Mouse (Mus musculus): ENCODE results near the gene Gm21976.

Gene Gm21976

GRCm38 (mm10) chr13:98279686-98280085 is at the start of gene Gm21976:
Gene Gm21976 (plus strand): TSS chr13:98279887.
- DNase-seq (ENCODE audit: low read depth, low spot score), result no peak

GRCm38 (mm10) chr13:98230511-98230910 is 49.2 kb upstream of the Gm21976 start:
- DNase-seq (ENCODE audit: low read depth, low spot score), result no peak

GRCm38 (mm10) chr13:98235451-98235850 is 44.2 kb upstream of the Gm21976 start:
- no peak for DNase-seq (ENCODE audit: low read depth, low spot score)

GRCm38 (mm10) chr13:98239978-98240641 is 39.6 kb upstream of the Gm21976 start:
- peak; percentile 75 for DNase-seq (ENCODE audit: low read depth, low spot score)

- no peak for DNase-seq (ENCODE audit: low read depth, low spot score)
Measured at GRCm38 (mm10) chr13:98241531-98242282, 38.0 kb upstream of the Gm21976 start.

- no peak for DNase-seq (ENCODE audit: low read depth, low spot score)
Measured at GRCm38 (mm10) chr13:98244571-98245350, 34.9 kb upstream of the Gm21976 start.

- DNase-seq (ENCODE audit: low read depth, low spot score), result no peak
Measured at GRCm38 (mm10) chr13:98245386-98245785, 34.3 kb upstream of the Gm21976 start.

GRCm38 (mm10) chr13:98249594-98249993 is 30.1 kb upstream of the Gm21976 start:
- DNase-seq (ENCODE audit: low read depth, low spot score), result no peak

GRCm38 (mm10) chr13:98254921-98255320 is 24.8 kb upstream of the Gm21976 start:
- DNase-seq (ENCODE audit: low read depth, low spot score), result peak; percentile 79

- DNase-seq (ENCODE audit: low read depth, low spot score), result peak; percentile 98
Measured at GRCm38 (mm10) chr13:98262636-98263457, 16.8 kb upstream of the Gm21976 start, which contains the start of the genes Utp15 and Ankra2. Gene Utp15 (minus strand): TSS chr13:98263041. Gene Ankra2 (plus strand): TSS chr13:98263074.

GRCm38 (mm10) chr13:98263458-98263987 is 16.2 kb upstream of the Gm21976 start:
- peak; percentile 44 for DNase-seq (ENCODE audit: low read depth, low spot score)

GRCm38 (mm10) chr13:98264111-98264510 is 15.6 kb upstream of the Gm21976 start:
- DNase-seq (ENCODE audit: low read depth, low spot score), result no peak

- no peak for DNase-seq (ENCODE audit: low read depth, low spot score)
Measured at GRCm38 (mm10) chr13:98274023-98274422, 5.7 kb upstream of the Gm21976 start.

- no peak for DNase-seq (ENCODE audit: low read depth, low spot score)
Measured at GRCm38 (mm10) chr13:98275646-98276045, 4.0 kb upstream of the Gm21976 start.

GRCm38 (mm10) chr13:98276253-98276652 is 3.4 kb upstream of the Gm21976 start:
- DNase-seq (ENCODE audit: low read depth, low spot score), result no peak

GRCm38 (mm10) chr13:98277501-98277900 is 2.2 kb upstream of the Gm21976 start:
- peak; percentile 18 for DNase-seq (ENCODE audit: low read depth, low spot score)

GRCm38 (mm10) chr13:98280990-98281650 is 1.4 kb downstream of the Gm21976 start:
- DNase-seq (ENCODE audit: low read depth, low spot score), result no peak

GRCm38 (mm10) chr13:98290719-98291118 is 11.0 kb downstream of the Gm21976 start:
- peak; percentile 20 for DNase-seq (ENCODE audit: low read depth, low spot score)

GRCm38 (mm10) chr13:98291712-98292111 is 12.0 kb downstream of the Gm21976 start:
- DNase-seq (ENCODE audit: low read depth, low spot score), result no peak

GRCm38 (mm10) chr13:98296072-98296471 is 16.4 kb downstream of the Gm21976 start:
- peak; percentile 59 for DNase-seq (ENCODE audit: low read depth, low spot score)

Measured in R1 (cell line).